Mouse (Mus musculus) CD4-positive helper T cell, adult 2 months (primary cell): ENCODE measurements around the gene L3mbtl4.

Source experiments
- DNase-seq: peaks from one replicate; pipeline ENCODE4 v3.0.0-alpha.2; 2012; ENCODE audit warnings: low read depth, missing footprints, low spot score

L3mbtl4 gene

DNA sequence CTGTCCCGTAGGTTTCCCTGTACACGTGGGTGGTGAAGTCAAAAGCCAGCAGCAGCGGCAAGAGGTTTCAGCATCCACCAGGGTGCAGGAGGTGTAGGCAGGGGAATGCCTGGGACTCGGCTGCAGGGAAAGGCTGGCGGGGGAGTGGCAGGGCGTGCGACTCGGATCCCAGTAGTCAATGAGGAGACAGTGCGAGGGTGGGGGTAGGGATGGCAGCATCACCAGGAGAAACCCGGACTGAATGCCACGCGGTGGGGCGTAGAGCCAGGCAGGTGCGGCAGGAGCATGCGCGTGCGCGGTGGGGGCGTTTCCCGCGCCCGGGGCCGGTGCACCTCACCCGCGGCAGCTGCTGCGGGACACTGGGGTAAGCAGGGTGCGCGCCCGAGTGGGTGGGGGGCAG lies at the start of gene L3mbtl4:
Gene L3mbtl4 (plus strand): TSS at position 271 of the 400 bp plus-strand sequence.
- no peak for DNase-seq

DNA sequence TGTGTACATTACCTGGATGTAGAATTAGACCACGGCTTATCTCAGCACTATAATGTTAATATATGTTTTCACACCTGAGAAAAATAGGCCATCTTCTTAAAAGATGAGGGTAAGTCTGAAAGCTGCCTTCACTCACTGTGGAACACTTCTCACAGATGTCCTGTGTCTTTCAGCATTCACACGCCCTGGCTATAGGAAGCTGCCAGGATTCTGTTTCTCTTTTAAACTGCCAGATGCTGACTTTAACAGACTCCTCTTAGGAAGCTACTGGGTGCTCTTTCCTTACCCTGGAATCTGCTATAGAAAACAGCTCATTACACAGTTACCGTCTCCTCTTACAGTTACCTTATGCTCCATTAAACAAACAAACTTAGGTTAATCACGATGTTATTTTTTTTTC lies 43.1 kb upstream of the L3mbtl4 start:
- no peak for DNase-seq

DNA sequence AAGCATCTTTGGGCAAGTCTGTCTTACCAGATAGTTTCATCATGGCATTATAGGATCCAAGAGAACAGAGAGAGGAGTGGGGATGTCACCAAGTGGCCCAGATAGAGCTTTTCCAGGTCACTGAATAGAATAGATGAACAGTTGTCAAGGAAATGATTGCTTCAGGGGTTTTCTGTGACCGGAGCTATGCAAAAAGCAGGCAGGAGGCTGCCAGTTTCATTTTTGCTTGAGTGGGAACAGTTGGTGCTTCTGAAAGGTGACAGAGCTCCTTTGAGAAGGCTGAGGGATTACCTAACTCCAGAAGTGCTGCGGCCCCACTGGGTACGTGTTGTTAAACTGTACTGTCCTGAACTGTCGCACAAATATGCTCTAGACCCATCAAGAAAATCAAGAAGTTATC lies 38.2 kb upstream of the L3mbtl4 start:
- no peak for DNase-seq

DNA sequence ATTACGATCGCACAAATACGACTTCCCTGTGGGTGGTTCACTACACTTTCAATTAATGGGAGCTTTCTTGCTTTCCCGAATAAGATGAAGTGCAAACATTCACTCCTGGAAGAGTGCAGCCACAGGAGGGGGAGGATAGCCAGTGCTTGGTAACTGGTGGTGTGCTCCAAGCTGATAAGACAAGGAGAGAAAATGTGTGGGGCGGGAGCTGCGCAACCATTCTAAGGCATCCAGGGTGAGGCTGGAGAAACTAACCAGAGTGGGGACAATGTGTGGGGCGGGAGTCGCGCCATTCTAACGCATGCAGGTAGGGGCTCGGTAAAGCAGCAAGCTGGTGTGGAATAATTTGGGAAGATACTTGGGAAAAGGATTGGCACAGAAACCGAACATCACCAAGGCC lies 36.6 kb upstream of the L3mbtl4 start:
- DNase-seq, result no peak

DNA sequence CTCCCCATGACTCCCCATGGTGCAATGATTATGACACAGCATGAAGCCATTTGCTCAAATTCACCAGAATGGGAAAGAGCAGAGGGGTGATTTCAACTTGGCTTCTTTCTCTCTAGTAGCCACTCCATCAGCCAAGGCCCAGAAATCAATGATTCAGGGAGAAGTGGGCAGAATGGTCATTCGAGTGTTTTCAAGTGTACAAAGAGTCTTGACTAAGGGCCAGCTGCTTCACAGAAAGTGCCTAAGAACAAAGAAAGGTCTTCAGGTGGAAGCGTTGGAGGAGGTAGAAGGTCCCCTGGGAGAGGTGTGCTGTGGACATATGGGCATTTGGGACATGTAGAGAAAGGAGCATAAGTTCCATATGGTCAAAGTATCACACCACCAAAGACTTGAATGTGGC lies 33.4 kb upstream of the L3mbtl4 start:
- DNase-seq, result no peak

DNA sequence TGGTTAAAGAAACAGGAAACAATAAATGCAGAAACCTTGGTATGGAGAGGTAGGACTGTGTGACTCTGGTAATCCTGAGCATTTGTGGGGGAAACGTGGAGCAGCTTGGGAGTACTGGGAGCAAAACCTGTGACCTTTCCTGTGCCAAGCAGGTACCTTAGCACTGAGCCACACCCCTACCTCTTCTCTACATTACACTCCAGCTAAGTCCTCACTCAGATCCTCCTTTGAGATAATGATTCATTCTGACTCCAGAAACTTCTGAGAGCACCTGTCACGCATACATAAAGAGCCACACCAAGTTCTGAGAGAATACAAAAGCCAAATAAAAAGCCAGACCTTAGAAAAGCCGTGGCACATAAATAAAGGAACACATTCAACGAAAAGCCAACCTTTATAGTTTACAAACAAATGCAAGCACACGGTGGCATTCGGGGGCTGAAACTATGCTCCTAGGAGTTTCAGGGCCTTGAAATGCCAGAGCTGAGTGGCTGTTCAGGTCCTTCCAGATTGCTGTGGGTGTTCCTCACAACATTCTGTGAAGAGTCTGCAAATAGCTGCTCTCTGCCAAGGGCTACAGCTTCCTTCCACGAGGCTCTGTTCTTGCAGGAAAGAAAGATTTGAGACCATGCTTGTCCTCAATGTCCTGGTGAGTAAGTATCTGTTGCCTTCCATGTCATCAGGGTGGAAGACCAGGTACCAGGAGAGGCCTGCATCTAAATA lies 8.6 kb upstream of the L3mbtl4 start:
- no peak for DNase-seq

DNA sequence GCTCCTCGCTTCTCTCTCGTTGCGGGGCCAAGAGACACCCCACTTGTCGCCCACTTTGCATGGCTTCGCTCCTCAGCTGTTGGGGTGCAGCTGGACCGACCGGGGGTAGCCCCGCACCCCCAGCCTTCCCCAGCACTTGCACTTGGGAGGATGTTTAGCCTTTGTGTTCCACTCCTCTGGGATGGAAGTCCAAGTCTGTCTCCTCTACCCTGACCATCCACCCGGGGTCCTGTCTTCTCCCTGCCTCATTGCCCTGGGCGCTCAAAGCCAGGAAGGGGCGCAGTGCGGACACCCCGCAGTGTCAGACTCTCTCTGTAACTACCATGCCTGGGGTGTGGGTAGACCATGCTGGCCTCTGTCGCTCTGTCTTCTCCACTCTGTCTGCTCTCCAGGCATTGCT lies 357 bp downstream of the L3mbtl4 start:
- no peak for DNase-seq

DNA sequence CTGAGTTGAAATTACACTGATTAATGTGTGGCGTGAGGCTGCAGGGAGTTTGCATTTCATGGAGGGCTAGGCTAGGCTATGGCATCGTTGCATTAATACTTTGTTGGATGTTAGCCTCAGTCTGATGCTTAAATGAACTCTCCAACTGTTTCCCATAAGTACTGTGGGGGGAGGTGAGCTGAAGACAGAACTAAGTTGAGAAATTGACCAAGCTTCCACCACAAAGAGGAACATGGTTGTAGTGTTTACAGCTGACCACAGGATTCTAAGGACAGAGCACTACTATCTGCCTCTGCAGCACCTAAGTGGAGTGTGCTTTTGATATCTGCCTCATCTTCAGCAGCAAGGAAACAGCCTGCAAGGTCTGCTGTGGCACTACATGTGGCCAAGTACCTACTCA lies 1.5 kb downstream of the L3mbtl4 start:
- DNase-seq, result no peak

DNA sequence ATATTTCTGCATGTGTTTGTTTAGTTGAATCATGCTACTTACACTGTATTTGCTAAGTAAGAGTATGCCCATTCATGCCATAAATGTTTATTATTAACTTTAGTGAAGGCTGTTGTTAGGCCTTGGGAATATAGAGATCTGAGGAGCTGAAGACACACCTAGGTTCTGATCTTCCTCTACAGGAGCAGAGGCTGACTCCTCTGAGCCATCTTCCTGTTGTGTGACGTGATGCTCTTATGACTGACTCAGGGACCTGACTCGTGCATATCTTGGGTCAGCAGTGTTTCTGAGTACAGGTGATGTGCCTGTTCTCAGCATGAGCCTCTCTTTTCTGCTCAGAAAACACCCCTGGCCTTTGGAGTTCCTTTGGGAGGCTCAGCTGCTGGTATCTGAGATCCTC lies 7.3 kb downstream of the L3mbtl4 start:
- DNase-seq, result no peak

DNA sequence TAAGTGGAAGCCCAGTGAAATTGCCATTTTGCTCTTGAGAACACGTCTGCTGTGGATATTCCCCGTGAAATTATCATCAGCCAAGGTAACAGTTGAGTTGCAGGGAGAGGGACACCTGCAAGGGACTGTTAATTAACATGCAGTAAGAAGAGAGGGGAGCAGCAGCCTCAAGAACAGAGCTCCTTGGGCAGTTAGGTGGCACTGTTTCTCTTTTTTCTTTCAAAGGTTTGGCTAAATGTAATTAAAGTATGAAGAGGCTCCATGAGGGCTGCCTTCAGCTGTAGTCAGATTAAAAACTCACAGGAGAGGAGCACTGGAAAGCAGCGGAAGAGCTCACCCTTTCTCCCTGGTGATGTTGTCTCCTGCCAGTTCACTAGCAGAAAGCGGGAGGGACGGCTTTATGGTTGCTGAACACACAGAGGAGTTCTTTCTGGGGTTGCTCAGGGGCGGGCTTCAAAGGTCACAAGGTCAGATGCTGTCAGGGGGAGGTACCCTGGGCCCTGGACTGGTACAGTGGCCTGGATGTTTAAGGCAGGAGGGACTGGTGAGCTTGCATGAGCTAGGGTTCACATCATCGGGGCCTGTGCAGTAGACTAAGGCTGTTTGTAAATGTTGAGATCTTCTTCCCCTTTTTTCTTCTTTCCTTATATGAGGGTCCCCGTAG lies 11.7 kb downstream of the L3mbtl4 start:
- no peak for DNase-seq

DNA sequence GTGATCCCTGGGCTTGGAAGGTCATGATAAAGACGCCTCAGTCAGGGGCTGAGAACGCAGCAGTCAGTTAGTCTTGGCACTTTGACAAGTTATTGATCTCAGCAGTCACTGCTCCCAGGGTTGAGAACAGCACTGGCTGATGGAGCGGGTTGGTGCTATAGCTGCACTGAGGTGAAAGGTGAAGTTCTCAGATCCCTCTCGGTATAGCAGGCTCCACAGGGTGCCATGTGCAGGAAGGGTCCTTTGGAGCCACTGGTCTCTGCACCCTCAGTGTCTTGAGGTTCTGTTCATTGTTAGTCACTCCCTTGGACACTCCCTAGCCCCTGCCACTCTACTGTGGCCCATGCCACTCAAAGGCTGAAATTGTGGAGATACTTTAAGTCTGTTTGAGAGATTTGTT lies 14.5 kb downstream of the L3mbtl4 start:
- DNase-seq, result no peak

DNA sequence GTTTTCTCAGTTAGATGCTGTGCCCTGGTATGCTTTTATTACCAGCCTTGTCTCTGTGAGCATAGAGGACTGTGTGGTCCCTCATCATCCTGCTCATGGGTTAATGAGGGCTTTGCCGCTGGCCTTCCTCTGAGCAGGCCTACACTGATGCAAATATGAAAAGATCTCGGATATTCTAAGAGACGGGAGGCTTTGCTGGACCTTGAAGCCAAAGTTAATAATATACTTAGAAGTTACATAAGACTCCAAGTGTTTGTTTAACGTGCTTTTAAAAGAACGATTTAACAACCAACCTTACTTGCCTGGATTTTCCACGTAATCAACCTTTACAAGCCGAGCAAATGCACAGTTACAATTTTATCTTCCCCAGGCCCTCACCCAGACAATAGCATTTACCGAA lies 15.1 kb downstream of the L3mbtl4 start:
- DNase-seq, result no peak

DNA sequence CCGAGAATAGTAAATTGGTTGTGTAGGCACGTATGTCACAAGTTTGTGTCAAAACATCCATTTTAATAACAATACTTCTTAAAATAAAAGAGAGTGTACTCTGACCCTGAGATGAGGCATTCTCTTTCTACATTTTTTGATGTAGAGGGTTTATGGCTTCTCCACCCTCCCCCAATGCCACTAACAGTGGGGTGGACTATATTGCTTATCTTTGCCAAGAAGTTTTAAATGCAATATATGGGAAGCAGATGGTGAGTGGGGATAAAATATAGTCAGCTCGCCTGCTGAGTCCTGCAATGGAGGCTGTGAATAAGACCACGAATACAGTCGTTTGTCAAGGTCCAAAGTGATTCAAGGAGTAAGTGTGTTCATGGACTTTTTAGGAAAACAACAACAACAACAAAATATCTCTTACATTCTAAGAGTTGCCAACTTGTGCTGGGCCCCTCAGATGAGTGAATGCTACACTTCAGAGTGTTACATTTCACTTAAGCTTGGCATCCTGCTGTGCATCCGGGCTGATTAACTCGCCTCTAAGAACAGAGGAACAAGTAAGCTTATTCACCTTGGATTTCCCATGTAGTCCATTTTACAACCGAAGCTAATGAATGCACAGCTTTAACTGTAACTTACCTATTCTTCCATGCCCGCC lies 18.2 kb downstream of the L3mbtl4 start:
- no peak for DNase-seq

DNA sequence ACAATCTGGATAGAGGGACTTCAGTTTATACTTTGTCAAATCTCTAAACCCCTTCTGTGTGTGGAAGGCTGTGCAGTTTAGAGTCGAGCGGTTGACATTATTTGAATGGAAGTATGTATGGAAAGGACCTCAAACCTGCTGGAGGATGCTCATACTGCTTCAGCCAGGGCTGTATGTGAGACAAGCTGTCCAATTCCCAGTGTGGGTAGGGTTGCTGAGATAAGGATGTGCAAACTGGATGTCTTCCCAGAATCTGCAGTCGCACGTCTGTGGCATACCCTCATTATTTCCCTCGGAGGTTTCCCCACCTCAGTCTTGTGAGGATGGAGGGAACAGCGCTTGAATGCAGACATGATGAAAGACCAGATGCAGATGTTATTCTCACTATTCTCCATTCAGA lies 34.8 kb downstream of the L3mbtl4 start:
- no peak for DNase-seq

DNA sequence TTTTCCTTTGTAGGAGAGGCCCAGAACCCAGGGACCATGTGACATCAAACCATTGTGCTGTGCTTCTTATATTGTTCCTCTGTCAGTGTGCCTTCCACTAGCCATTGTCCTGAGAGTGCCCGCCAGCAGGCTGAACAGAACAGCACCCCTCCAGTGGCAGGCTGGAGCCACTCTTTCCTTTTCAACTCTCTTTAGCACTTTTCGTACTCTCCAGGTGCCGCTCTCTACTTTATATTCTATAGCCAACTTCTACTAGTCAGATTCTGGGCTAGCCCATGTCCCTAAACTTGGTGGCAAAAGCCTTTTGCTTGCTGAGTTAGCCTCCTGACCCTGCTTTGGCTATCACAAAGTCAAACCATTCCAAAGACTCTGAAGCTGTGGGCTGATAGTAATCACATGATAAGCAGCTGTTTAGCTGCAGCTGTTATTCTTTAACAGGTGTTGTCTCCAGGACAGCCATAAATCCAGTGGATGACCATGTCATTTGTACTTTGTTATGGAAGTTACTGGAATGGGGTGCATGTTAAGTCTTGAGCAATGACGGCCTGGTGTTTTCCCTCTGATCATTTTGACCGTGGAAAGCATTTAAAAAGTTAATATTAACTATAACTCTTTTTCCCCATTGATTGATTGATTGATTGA lies 38.8 kb downstream of the L3mbtl4 start:
- DNase-seq, result no peak

DNA sequence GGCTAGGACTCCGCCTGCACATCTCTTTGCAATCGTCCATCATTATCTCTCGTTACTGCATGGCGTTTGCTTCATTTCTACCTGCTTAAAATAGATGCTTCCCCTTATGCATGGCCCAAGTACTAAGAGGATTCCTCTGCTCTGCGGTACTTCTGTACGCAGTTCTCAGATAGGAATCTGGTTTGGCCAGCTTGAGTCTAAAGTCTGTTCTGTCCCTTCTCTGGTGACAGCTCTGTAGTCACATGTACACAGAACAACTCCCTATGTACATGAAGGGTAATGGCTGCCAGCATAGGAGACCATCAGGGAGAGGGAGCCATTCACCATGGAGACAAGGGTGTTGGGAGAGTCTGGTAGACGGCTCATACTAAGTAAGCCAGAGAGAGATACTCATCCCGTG lies 47.3 kb downstream of the L3mbtl4 start:
- DNase-seq, result no peak

DNA sequence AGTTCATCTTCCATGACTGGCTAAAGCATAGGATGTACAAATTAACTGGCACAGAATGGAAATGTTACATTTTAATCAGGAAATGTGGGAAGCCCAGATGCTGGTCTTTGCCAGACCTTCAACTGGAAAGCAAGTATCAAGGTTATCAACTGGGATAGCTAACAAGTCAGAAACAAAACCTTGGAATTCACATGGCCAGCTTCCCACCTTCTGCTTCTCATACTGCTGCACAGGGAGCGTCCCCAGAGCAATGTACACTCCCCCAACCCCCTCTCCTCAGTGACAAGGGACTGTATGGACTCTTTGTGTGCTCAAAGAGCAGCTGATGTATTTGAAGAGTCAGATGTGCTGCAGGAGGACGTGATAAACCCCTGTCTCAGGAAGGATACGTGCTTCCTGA lies 49.0 kb downstream of the L3mbtl4 start:
- no peak for DNase-seq

DNA sequence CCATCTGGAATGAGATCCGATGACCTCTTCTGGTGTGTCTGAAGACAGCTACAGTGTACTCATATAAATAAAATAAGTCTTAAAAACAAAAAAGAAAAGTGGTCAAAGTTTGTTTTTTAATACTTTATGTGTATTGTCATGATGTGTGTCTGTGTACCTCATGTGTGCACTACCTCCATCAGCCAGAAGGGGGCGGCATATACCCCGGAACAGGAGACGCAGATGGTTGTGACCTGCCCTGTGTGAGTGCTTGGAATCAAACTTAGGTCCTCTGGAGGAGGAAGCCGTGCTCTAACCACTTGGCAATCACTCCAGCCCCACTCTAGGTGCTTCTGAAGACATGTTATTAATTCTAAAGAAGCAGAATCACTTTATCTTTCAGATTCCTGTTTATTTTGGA lies 58.6 kb downstream of the L3mbtl4 start:
- DNase-seq, result no peak

DNA sequence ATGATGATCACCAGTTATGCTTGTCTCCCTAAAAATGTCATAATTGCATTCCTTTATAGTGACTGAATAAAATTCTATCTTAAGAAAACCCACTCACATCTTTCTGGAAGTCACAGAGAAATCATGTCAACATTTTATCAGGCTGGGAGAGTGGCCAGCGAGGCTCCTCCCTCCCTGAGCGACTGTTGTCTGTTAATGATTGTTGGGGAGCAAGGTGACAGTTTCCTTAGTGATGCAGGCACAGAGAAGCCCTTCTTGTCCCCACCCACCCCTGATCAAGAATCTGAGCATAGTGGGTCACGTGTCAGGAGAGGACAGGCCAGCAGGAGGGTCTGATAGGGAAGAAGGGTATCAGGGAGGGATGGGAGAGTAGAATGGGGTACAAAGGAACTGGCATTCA lies 59.8 kb downstream of the L3mbtl4 start:
- DNase-seq, result no peak

DNA sequence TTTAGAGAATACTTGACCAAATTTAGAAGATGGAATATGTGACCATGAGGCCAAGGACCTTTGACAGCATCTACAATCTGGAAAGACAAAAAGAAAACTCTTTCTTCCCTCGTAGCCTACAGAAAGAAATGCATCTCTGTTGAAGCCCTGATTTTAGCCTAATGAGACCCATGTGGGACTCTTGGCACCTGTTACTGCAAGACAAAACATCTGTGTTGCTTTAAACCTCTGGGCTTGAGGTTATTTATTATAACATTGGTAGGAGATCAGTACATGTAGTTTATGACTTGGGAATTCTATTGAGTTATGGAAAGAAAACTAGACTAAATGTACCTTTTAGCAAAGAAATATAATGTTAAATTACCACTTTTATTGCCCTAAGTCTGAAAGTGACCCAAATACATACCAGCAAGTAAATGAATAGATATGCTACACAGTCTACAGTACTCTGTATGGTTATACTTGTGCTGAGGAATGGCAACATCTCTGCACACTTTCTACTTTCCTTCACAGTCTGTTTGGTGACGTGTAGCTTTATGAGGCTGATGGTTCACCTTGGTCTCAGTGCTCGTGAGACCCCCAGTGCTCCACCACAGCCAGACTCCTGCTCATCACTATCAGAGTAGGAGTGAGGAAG lies 65.4 kb downstream of the L3mbtl4 start:
- DNase-seq, result no peak

DNA sequence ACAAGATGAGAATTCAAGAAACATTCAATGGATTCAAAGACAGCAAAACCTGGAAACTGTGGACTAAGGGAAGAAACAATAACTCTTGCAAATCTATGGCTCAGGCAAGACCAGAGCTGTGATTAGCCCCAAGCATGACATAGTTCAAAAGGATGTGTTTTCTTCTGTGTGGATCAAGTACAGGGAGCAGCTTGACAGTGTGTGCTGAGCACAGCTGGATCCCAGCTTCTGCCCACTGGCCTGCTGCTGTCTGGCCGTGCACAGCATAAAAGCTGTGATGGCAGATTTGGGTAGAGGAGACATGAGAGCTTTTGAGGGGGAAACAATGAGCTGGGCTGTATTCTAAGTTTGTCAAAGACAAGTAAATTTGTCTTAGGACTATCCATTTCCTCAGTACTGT lies 84.1 kb downstream of the L3mbtl4 start:
- no peak for DNase-seq

DNA sequence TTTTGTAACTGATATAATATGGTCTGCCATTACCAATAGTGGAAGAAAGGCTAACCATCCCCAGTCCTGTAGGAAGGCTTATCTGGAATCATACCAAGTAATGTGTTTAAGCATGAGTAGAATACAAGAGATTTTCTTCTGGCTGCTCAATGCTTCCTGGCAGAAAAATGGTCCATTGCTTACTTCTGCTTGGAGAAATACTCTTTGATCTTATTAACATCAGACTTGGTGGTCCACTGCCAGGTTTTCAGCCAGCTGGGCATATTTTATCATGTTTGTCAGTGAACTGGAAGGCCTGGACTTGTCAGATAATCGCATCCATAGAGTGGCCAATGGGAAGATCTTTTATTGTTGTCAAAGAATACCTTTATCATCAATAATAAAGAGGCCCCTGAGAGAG lies 97.5 kb downstream of the L3mbtl4 start:
- DNase-seq, result no peak
